Mouse (Mus musculus): ENCODE results near the gene Pcsk5. TPM values are rescaled to one million over a fixed set of nuclear protein-coding genes. Genes with fewer than 3 reads are reported as not detected.

Pcsk5 gene
- total and polyA plus RNA-seq, 2 experiments, result 4.2 to 9.9 TPM

GRCm38 (mm10) chr19:17769610-17770399 is 67.6 kb downstream of the Pcsk5 start:
- Histone ChIP-seq H3K4me1 (ENCODE audit: control insufficient read depth, insufficient read depth, low read length) (peaks cover 7% of the 10 kb centered on the region), H3K4me3 (ENCODE audit: insufficient read depth, low read depth, low read length) (no peak overlapping the region), H3K27me3 (ENCODE audit: control insufficient read depth, insufficient read depth, low read length) (no peaks in the 10 kb centered on the region), H3K27ac (replicated peaks; ENCODE audit: insufficient read depth, low read depth, low read length) (no peak overlapping the region), H3K79me2 (ENCODE audit: control insufficient read depth, insufficient read depth, low read length) (peaks cover 3% of the 10 kb centered on the region; the same call in 1 of the 2 replicates), H3K36me3 (ENCODE audit: control insufficient read depth, insufficient read depth, low read length) (no peaks in the 10 kb centered on the region), H3K9ac (ENCODE audit: low read depth, low read length) (no peak overlapping the region)
- peak; percentile 85 for DNase-seq (ENCODE audit: extremely low read depth, low read depth, low spot score)
- TF ChIP-seq POLR2A (IDR thresholded peaks at IDR 0.05; ENCODE audit: extremely low read depth, insufficient read depth, low read length), result no peak
- peak; percentile 72 for TF ChIP-seq CTCF (IDR thresholded peaks at IDR 0.05; ENCODE audit: low read depth, low read length)
- 62% methylated on average over 5 of the region's 5 CpGs for WGBS

GRCm38 (mm10) chr19:17765001-17765400 is 72.4 kb downstream of the Pcsk5 start:
- no peaks in the 10 kb centered on the region for H3K27me3 ChIP-seq (ENCODE audit: control insufficient read depth, insufficient read depth, low read length)
- no peaks in the 10 kb centered on the region for H3K36me3 ChIP-seq (ENCODE audit: control insufficient read depth, insufficient read depth, low read length)
- peaks cover 16% of the 10 kb centered on the region for H3K4me1 ChIP-seq (ENCODE audit: control insufficient read depth, insufficient read depth, low read length)
- H3K9ac ChIP-seq (ENCODE audit: low read depth, low read length), result no peak overlapping the region
- TF ChIP-seq POLR2A (IDR thresholded peaks at IDR 0.05; ENCODE audit: extremely low read depth, insufficient read depth, low read length) (no peak), CTCF (IDR thresholded peaks at IDR 0.05; ENCODE audit: low read depth, low read length) (no peak)
- WGBS, result 83% methylated on average over 2 of the region's 2 CpGs
- no peaks in the 10 kb centered on the region for H3K79me2 ChIP-seq (ENCODE audit: control insufficient read depth, insufficient read depth, low read length)
- H3K4me3 ChIP-seq (ENCODE audit: insufficient read depth, low read depth, low read length), result no peak overlapping the region
- DNase-seq (ENCODE audit: extremely low read depth, low read depth, low spot score), result no peak
- no peak overlapping the region for H3K27ac ChIP-seq (replicated peaks; ENCODE audit: insufficient read depth, low read depth, low read length)

GRCm38 (mm10) chr19:17762740-17763139 is 74.7 kb downstream of the Pcsk5 start:
- peak overlapping the region; percentile 72 for H3K27ac ChIP-seq (replicated peaks; ENCODE audit: insufficient read depth, low read depth, low read length)

GRCm38 (mm10) chr19:17761678-17762077 is 75.8 kb downstream of the Pcsk5 start:
- no peaks in the 10 kb centered on the region for H3K27me3 ChIP-seq (ENCODE audit: control insufficient read depth, insufficient read depth, low read length)
- TF ChIP-seq CTCF (IDR thresholded peaks at IDR 0.05; ENCODE audit: low read depth, low read length) (no peak), POLR2A (IDR thresholded peaks at IDR 0.05; ENCODE audit: extremely low read depth, insufficient read depth, low read length) (no peak)
- 0 out of 2 replicates have a peak overlapping the region, but pooled peaks have one; percentile 17 for H3K27ac ChIP-seq (replicated peaks; ENCODE audit: insufficient read depth, low read depth, low read length)
- peak; percentile 54 for DNase-seq (ENCODE audit: extremely low read depth, low read depth, low spot score)
- WGBS, result 58% methylated on average over 5 of the region's 5 CpGs
- peaks cover 16% of the 10 kb centered on the region for H3K4me1 ChIP-seq (ENCODE audit: control insufficient read depth, insufficient read depth, low read length)
- no peaks in the 10 kb centered on the region for H3K36me3 ChIP-seq (ENCODE audit: control insufficient read depth, insufficient read depth, low read length)
- H3K9ac ChIP-seq (ENCODE audit: low read depth, low read length), result no peak overlapping the region
- no peak overlapping the region for H3K4me3 ChIP-seq (ENCODE audit: insufficient read depth, low read depth, low read length)
- peaks cover 6% of the 10 kb centered on the region; the same call in 1 of the 2 replicates for H3K79me2 ChIP-seq (ENCODE audit: control insufficient read depth, insufficient read depth, low read length)

More at GRCm38 (mm10) chr19:17762740-17763139, 74.7 kb downstream of the Pcsk5 start:
- no peak for TF ChIP-seq POLR2A (IDR thresholded peaks at IDR 0.05; ENCODE audit: extremely low read depth, insufficient read depth, low read length)
- TF ChIP-seq CTCF (IDR thresholded peaks at IDR 0.05; ENCODE audit: low read depth, low read length), result no peak
- H3K4me1 ChIP-seq (ENCODE audit: control insufficient read depth, insufficient read depth, low read length), result peaks cover 16% of the 10 kb centered on the region
- peaks cover 6% of the 10 kb centered on the region; the same call in 1 of the 2 replicates for H3K79me2 ChIP-seq (ENCODE audit: control insufficient read depth, insufficient read depth, low read length)
- DNase-seq (ENCODE audit: extremely low read depth, low read depth, low spot score), result peak; percentile 96
- no peak overlapping the region for H3K9ac ChIP-seq (ENCODE audit: low read depth, low read length)
- no peaks in the 10 kb centered on the region for H3K36me3 ChIP-seq (ENCODE audit: control insufficient read depth, insufficient read depth, low read length)
- H3K27me3 ChIP-seq (ENCODE audit: control insufficient read depth, insufficient read depth, low read length), result no peaks in the 10 kb centered on the region
- H3K4me3 ChIP-seq (ENCODE audit: insufficient read depth, low read depth, low read length), result no peak overlapping the region

- TF ChIP-seq CTCF (IDR thresholded peaks at IDR 0.05; ENCODE audit: low read depth, low read length), result no peak
- TF ChIP-seq POLR2A (IDR thresholded peaks at IDR 0.05; ENCODE audit: extremely low read depth, insufficient read depth, low read length), result no peak
- H3K79me2 ChIP-seq (ENCODE audit: control insufficient read depth, insufficient read depth, low read length), result no peaks in the 10 kb centered on the region; the same call in 1 of the 2 replicates
- H3K36me3 ChIP-seq (ENCODE audit: control insufficient read depth, insufficient read depth, low read length), result no peaks in the 10 kb centered on the region
- no peak overlapping the region for H3K4me3 ChIP-seq (ENCODE audit: insufficient read depth, low read depth, low read length)
- H3K27ac ChIP-seq (replicated peaks; ENCODE audit: insufficient read depth, low read depth, low read length), result no peak overlapping the region
- H3K27me3 ChIP-seq (ENCODE audit: control insufficient read depth, insufficient read depth, low read length), result no peaks in the 10 kb centered on the region
- DNase-seq (ENCODE audit: extremely low read depth, low read depth, low spot score), result no peak
- peaks cover 1% of the 10 kb centered on the region; the same call in 1 of the 2 replicates for H3K4me1 ChIP-seq (ENCODE audit: control insufficient read depth, insufficient read depth, low read length)
- 12% methylated on average over 3 of the region's 3 CpGs for WGBS
- no peak overlapping the region for H3K9ac ChIP-seq (ENCODE audit: low read depth, low read length)
Measured at GRCm38 (mm10) chr19:17752841-17753240, 84.6 kb downstream of the Pcsk5 start.

GRCm38 (mm10) chr19:17748331-17748730 is 89.1 kb downstream of the Pcsk5 start:
- H3K4me3 ChIP-seq (ENCODE audit: insufficient read depth, low read depth, low read length), result no peak overlapping the region

More at GRCm38 (mm10) chr19:17748331-17748730, 89.1 kb downstream of the Pcsk5 start:
- TF ChIP-seq POLR2A (IDR thresholded peaks at IDR 0.05; ENCODE audit: extremely low read depth, insufficient read depth, low read length), result no peak
- TF ChIP-seq CTCF (IDR thresholded peaks at IDR 0.05; ENCODE audit: low read depth, low read length), result no peak
- Histone ChIP-seq H3K27me3 (ENCODE audit: control insufficient read depth, insufficient read depth, low read length) (no peaks in the 10 kb centered on the region), H3K27ac (replicated peaks; ENCODE audit: insufficient read depth, low read depth, low read length) (no peak overlapping the region), H3K79me2 (ENCODE audit: control insufficient read depth, insufficient read depth, low read length) (no peaks in the 10 kb centered on the region; the same call in 1 of the 2 replicates), H3K4me1 (ENCODE audit: control insufficient read depth, insufficient read depth, low read length) (peaks cover 6% of the 10 kb centered on the region; the same call in 1 of the 2 replicates), H3K9ac (ENCODE audit: low read depth, low read length) (no peak overlapping the region), H3K36me3 (ENCODE audit: control insufficient read depth, insufficient read depth, low read length) (no peaks in the 10 kb centered on the region)
- DNase-seq (ENCODE audit: extremely low read depth, low read depth, low spot score), result peak; percentile 70
- WGBS, result 29% methylated on average over 3 of the region's 3 CpGs
